In the genomic region with DNA sequence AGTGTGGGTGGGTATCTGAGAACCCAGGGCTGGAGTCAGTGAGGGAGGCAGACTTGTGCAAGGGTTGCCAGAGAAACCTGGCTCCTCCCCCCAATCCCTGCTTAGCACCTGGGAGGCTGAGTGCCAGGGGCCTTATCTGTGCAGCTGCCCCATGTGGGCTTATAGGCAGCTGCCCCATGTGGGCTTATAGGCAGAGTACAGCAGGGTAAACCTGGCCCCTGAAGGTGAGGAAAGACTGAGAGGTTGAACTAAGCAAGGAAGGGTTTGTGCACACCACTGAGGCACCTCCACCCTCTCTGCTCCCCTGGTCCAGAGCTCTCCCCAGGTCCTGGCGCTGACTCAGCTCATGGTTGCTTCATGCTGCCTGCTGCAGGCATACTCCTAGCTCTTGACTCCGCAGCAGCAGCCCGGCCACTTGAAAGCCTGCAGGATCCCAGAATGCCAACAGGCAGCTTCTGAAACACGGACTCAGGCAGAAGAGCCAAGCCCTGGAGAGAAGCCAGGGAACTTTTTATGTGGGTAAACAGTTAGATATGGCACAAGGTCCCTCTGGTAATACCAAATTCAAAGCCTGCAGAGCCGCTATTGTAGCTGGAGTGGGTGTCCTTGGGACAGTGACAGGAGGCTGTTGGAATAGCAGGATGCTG, we compare ENCODE assay signal across 8 mouse cellular contexts. TPM values are rescaled to one million over a fixed set of nuclear protein-coding genes. Genes with fewer than 3 reads are reported as not detected.
DNase-seq lines count a peak whose midpoint lies in the region; ATAC-seq lines count a peak whose summit lies in the region.

No protein-coding gene starts in this region.

- H3K4me1 ChIP-seq in intestine, embryonic 16.5 days (ENCODE audit: control insufficient read depth, insufficient read depth, low read length): peaks cover 24% of the 10 kb centered on the region

- 39% methylated on average over 5 of the region's 5 CpGs for WGBS in intestine, embryonic 16.5 days

- no peaks in the 10 kb centered on the region for H3K36me3 ChIP-seq in intestine, embryonic 16.5 days (ENCODE audit: control insufficient read depth, insufficient read depth, low read length)

- no peaks in the 10 kb centered on the region for H3K9me3 ChIP-seq in intestine, embryonic 16.5 days (ENCODE audit: control insufficient read depth, low read length)

- peak overlapping the region; percentile 48 for H3K9ac ChIP-seq in intestine, embryonic 16.5 days (ENCODE audit: low read depth, low read length)

- 0 out of 2 replicates have a peak overlapping the region, but pooled peaks have one; percentile 2 for H3K4me2 ChIP-seq in intestine, embryonic 16.5 days (ENCODE audit: low read depth, low read length)

- DNase-seq in cerebellum, adult 9-10 months: no peak
- peak; percentile 57 for DNase-seq in ovary, postnatal 36 days (ENCODE audit: low spot score)
- DNase-seq in ovary, postnatal 10 days (ENCODE audit: low spot score): no peak
- peak; percentile 65 for DNase-seq in retina, postnatal 1 day
- no peak for DNase-seq in urinary bladder, postnatal 25 days (ENCODE audit: low spot score)
- DNase-seq in layer of hippocampus, adult 9-10 months (ENCODE audit: low spot score): no peak

- ATAC-seq in cerebellum, adult (ENCODE audit: insufficient number of reproducible peaks, low FRiP score, low TSS enrichment): peak; percentile 27; the same call in 1 of the 2 replicates
- peak; percentile 63 for ATAC-seq in intestine, embryonic 16.5 days

- no peak overlapping the region for H3K4me3 ChIP-seq in intestine, embryonic 16.5 days (ENCODE audit: low read length)

- no peaks in the 10 kb centered on the region for H3K27me3 ChIP-seq in intestine, embryonic 16.5 days (replicated peaks; ENCODE audit: control insufficient read depth, insufficient read depth, low read length)

- H3K27ac ChIP-seq in intestine, embryonic 16.5 days (ENCODE audit: low read length): peak overlapping the region; percentile 53

RNA-seq across cellular contexts. Expression of a gene that starts 5.9 kb away (rescaled TPM):
- 0.26 and 0.27 TPM in 2 replicates for polyA plus RNA-seq in intestine, embryonic 16.5 days (2015; fragmentation: Nextera tagmentation; extraction: Ambion mirVana)

RNA-seq across cellular contexts. Expression of a gene that starts 15.0 kb away (rescaled TPM):
- 22.6 and 23.2 TPM in 2 replicates for polyA plus RNA-seq in intestine, embryonic 16.5 days (2015; fragmentation: Nextera tagmentation; extraction: Ambion mirVana)

RNA-seq across cellular contexts. Expression of a gene that starts 51.6 kb away (rescaled TPM):
- polyA plus RNA-seq in intestine, embryonic 16.5 days (2015; fragmentation: Nextera tagmentation; extraction: Ambion mirVana): 23.3 and 24.1 TPM in 2 replicates

Comparison
In these comparisons a context has a peak if more than half of its experiments do, and no peak if none do; other contexts are left out.
1. DNase-seq: peak in ovary, postnatal 36 days (single experiment) and retina, postnatal 1 day (single experiment); none in cerebellum, adult 9-10 months (single experiment), ovary, postnatal 10 days (single experiment), urinary bladder, postnatal 25 days (single experiment) and layer of hippocampus, adult 9-10 months (single experiment).